Mouse (Mus musculus): ENCODE data around the gene Uck2.

Uck2 gene

DNA sequence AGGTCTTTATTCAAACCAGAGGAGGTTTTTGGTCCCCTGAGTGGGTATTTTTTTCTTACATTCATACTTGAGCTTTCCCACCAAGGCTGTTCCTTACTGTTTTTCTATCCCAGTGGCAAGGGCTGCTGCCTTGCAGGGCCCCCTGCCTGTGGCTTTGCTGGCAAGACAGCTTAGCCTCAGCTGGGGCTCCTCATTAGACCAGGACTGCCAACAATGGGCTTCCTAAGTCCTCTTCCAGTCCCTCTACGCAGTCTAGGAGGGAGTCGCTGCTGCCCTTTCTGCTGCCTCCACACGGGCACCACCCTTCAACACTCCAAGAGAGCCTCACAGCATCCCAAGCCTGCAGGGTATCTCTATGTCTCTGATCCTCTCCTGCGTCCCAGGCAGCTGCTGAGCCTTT, 76.3 kb downstream of the Uck2 start:
- DNase-seq (ENCODE audit: low read depth) = no peak

DNA sequence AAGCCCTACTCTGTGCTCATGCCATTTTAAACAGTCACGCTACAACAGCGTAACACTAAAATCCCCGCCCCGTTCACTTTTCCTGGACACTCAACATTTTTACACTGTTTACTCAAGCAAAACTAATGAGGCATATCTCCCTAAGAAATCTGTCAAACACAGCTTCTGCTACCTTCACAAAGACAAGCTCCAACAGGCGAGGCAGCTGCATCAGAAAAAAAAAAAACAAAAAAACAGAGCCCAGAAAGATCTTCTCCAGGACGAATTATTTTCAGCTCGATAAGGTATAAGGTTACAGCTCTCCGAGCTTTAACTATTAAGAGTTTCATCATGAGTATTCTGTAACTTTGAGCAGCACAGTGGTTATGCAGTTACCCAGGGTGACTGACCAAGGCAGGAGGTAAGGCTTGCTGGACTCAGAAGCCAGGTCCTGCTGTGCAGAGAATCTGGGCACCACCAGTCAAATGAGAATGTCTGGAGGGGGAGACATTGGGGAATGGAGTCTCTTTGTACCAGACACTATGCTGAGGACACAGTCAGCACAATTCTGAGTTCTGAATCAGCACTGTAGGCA, 79.9 kb downstream of the Uck2 start:
- no peak for DNase-seq (ENCODE audit: low read depth)

DNA sequence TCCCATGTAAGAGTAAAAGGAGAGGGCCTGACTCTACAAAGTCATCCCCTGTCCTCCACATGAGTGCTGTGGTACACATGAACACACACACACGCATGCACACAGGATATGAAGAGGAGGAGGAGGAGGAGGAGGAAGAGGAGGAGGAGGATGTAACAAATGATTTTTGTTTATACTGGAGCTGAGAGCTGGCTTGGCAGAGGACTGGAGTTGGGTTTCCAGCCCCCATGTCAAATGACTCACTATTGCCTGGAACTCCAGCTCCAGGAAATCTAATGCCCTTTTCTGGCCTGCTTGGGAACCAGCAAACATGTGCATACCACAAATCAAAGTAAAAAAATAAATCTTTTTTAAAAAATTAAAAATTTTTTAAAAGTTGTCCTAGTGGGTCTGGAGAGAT, 80.7 kb downstream of the Uck2 start:
- no peak for DNase-seq (ENCODE audit: low read depth)

DNA sequence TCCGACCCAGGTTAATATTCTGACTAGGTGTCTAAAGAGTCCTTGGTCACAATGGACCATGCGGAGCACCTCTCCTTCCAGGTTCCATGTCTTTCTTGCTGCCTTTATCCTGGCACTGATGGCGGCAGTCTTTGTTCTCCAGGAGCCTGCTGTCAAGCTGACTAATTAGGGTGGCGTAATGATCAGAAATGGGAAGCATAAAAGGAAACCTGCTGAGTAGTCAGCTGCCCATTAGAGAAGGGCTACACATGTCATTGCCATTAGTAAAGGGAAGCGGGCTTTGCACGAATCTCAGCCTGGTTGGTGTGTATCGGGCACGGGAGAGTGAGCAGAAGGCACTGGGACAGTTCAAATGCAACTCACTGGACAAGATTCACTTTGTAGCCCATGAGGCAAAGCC, 90.4 kb downstream of the Uck2 start:
- no peak for DNase-seq (ENCODE audit: low read depth)

DNA sequence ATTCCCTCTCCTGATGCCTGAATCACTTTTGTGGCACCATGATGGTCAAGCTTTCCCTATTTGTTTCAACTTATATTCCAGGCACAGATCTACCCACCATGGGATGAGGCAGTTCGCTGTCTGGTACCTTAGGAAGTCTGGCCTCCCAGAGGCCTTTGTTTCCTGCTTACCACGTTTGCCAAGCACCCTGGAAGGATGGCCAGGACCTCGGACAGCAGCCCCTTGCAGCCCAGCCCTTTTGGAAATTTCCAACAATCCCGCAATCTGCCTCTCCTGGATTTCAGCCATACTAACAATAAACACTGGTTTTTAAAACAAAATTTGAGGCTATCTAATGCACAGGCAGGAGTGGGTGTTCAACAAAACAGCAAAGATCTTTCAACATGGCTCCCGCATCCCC, 97.3 kb downstream of the Uck2 start:
- DNase-seq (ENCODE audit: low read depth) = no peak

DNA sequence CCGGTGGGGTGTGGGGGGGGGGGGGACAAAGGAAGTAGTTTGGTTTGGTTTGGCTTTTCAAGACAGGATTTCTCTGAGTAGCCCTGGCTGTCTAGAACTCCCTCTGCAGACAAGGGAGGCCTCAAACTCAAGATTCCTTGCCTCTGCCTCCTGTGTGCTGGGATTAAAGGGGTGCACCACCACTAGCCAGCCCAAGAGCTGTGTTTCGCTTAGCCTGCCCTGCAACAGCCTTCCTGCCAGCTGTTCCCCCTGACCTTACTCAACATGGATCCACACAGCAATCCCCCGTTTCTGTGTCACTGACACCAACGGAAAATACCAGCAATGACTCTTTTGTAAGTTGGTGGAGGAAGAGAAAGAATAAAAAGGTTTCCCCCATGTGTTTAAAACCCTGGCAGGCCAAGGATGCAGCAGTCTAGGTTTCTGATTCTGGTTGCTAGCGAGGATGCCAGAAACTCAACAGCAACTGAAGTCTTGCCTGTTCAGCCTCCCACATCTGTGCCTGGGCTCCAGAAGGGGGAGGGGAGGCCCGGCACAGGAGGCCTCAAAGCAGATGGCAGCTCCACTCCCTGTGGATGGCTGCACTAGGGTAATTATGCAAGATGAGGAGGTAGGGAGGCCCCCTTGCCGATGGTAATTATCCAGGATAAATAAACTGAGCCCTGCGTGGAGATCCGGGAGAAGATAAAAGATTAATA, 103.1 kb downstream of the Uck2 start:
- no peak for DNase-seq (ENCODE audit: low read depth)

Measured in c-Kit-positive CD71-positive TER-119-negative erythroid progenitor cells, embryonic 14.5 days (primary cell).